Mouse (Mus musculus) kidney, postnatal 14 days (tissue): ENCODE data around the gene Fer.

Experiments
- DNase-seq: peaks from one replicate; pipeline ENCODE4 v3.0.0; 2022; ENCODE audit warnings: mixed read lengths

Fer gene

GRCm38 (mm10) chr17:63871773-63872172 is 8.9 kb downstream of the Fer start:
- no peak for DNase-seq

- no peak for DNase-seq
These were observed 16.0 kb downstream of the Fer start for GRCm38 (mm10) chr17:63878889-63879288.

GRCm38 (mm10) chr17:63880009-63880408 is 17.1 kb downstream of the Fer start:
- no peak for DNase-seq

- DNase-seq = no peak
These were observed 24.1 kb downstream of the Fer start for GRCm38 (mm10) chr17:63886988-63887387.

- no peak for DNase-seq
These were observed 27.7 kb downstream of the Fer start for GRCm38 (mm10) chr17:63890611-63891010.

- no peak for DNase-seq
These were observed 33.0 kb downstream of the Fer start for GRCm38 (mm10) chr17:63895829-63896228.

- no peak for DNase-seq
These were observed 34.2 kb downstream of the Fer start for GRCm38 (mm10) chr17:63897050-63897449.

GRCm38 (mm10) chr17:63909297-63909696 is 46.4 kb downstream of the Fer start:
- DNase-seq = no peak

- no peak for DNase-seq
These were observed 58.8 kb downstream of the Fer start for GRCm38 (mm10) chr17:63921601-63922203.

- no peak for DNase-seq
These were observed 62.7 kb downstream of the Fer start for GRCm38 (mm10) chr17:63925581-63925980.

- DNase-seq = peak; percentile 21
These were observed 67.8 kb downstream of the Fer start for GRCm38 (mm10) chr17:63930634-63931033.

- DNase-seq = no peak
These were observed 68.7 kb downstream of the Fer start for GRCm38 (mm10) chr17:63931556-63931955.

- DNase-seq = no peak
These were observed 72.5 kb downstream of the Fer start for GRCm38 (mm10) chr17:63935408-63935807.

GRCm38 (mm10) chr17:63937886-63938285 is 75.0 kb downstream of the Fer start:
- DNase-seq = peak; percentile 20

GRCm38 (mm10) chr17:63946772-63947171 is 83.9 kb downstream of the Fer start:
- no peak for DNase-seq

- no peak for DNase-seq
These were observed 85.9 kb downstream of the Fer start for GRCm38 (mm10) chr17:63948811-63949210.

GRCm38 (mm10) chr17:63951436-63951835 is 88.6 kb downstream of the Fer start:
- no peak for DNase-seq

GRCm38 (mm10) chr17:63967091-63967490 is 104.2 kb downstream of the Fer start:
- DNase-seq = no peak

GRCm38 (mm10) chr17:63969448-63969847 is 106.6 kb downstream of the Fer start:
- peak; percentile 6 for DNase-seq

GRCm38 (mm10) chr17:63970239-63970638 is 107.4 kb downstream of the Fer start:
- DNase-seq = no peak

GRCm38 (mm10) chr17:63970939-63971338 is 108.1 kb downstream of the Fer start:
- no peak for DNase-seq

GRCm38 (mm10) chr17:63972181-63972580 is 109.3 kb downstream of the Fer start:
- no peak for DNase-seq

GRCm38 (mm10) chr17:63973806-63974205 is 110.9 kb downstream of the Fer start:
- no peak for DNase-seq

- no peak for DNase-seq
These were observed 111.4 kb downstream of the Fer start for GRCm38 (mm10) chr17:63974253-63974652.

GRCm38 (mm10) chr17:63978794-63979571 is 116.1 kb downstream of the Fer start:
- DNase-seq = no peak
